Mouse (Mus musculus) heart, embryonic 15.5 days (tissue): Measurements from ENCODE around the gene Cers6. TPM values are rescaled to one million over a fixed set of nuclear protein-coding genes. Genes with fewer than 3 reads are reported as not detected.

Experiments used
- ATAC-seq: fragments of 200-750 bp; cut with Nextera tagmentation; replicated peaks from 2 replicates; pipeline ENCODE4 v1.8.0; 2017; ENCODE audit warnings: low read depth, moderate TSS enrichment; ENCODE audit not compliant: insufficient number of reproducible peaks, insufficient read depth, low FRiP score
- H3K27ac ChIP-seq: fragments of 300-500 bp; sonication (generic); 2 replicates; pipeline ENCODE4 v1.5.1; 2015; ENCODE audit warnings: mild to moderate bottlenecking, inconsistent platforms
- H3K27me3 ChIP-seq: fragments of 300-500 bp; sonication (generic); 2 replicates; pipeline ENCODE4 v1.6.1; 2015; ENCODE audit warnings: inconsistent platforms
- H3K36me3 ChIP-seq: fragments of 300-500 bp; sonication (generic); 2 replicates; pipeline ENCODE4 v1.6.1; 2015; ENCODE audit warnings: mild to moderate bottlenecking, inconsistent platforms
- H3K4me1 ChIP-seq: fragments of 300-500 bp; sonication (generic); replicated peaks from 2 replicates; pipeline ENCODE4 v1.6.1; 2015; ENCODE audit warnings: inconsistent platforms
- H3K4me2 ChIP-seq: fragments of 300-500 bp; sonication (generic); 2 replicates; pipeline ENCODE4 v1.6.1; 2015; ENCODE audit warnings: inconsistent platforms, mild to moderate bottlenecking, moderate library complexity
- H3K4me3 ChIP-seq: fragments of 300-500 bp; sonication (generic); 2 replicates; pipeline ENCODE4 v1.5.1; 2015; ENCODE audit warnings: mild to moderate bottlenecking, inconsistent platforms
- H3K9ac ChIP-seq: fragments of 300-500 bp; sonication (generic); 2 replicates; pipeline ENCODE4 v1.6.1; 2015; ENCODE audit warnings: mild to moderate bottlenecking, inconsistent platforms
- H3K9me3 ChIP-seq: fragments of 300-500 bp; sonication (generic); replicated peaks from 2 replicates; pipeline ENCODE4 v1.6.1; 2016; ENCODE audit warnings: inconsistent platforms
- WGBS: fragments of 180-500 bp; shearing (Covaris S2); methylation state at CpG from one replicate; pipeline ENCODE4 v1.1.7; 2015; ENCODE audit warnings: mixed read lengths; 5-methylcytosine and 5-hydroxymethylcytosine counted together
- polyA plus RNA-seq: library from polyadenylated mRNA; unstranded; fragments of >200 nt; fragmentation: Nextera tagmentation; extraction: Ambion mirVana; gene quantifications from 2 replicates; pipeline ENCODE4 v1.2.1, GENCODE M21; 2015

The Cers6 gene
- polyA plus RNA-seq, 1 experiment from 2014 or later = 19.2 TPM

DNA sequence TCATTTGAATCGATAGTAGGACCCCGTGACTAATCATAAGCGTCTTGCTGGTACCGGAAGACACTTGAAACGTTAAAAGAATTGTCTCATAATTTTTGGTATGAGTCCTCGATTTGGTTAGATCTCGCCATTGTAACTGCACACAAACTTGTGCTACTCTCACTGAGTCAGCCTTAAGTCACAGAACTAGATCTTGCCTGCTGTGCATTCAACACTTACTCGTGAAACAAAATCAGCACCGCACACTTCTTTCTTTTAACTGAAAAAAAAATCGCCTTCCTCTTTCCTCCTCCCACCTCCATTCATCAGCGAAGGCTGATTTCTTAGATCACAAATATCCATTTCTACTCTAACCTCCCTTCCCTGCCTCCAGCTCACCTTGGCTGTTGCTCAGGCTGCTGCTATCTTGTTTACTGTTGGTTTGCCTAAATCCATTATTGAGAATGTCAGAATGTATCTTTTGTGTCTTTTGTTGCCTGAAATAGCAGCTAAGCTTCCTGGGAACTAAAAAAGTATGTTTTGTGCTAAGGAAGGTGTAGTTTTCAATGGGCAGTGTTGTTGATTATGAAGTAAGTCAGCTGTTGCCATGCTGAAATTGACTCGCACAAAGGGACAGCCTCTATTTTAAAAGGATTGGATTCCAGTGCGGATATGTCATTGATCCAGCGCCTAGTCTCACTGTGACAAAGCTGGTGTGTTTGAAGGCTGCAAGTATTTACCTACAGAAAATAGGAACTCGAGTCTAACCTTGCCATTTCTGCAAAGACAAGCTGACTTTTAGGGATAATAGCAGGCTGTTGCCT, 1.4 kb downstream of the Cers6 start:
- WGBS = 6% methylated on average over 15 of the region's 15 CpGs
- no peaks in the 10 kb centered on the region for H3K9me3 ChIP-seq
- no peak for ATAC-seq
- H3K4me2 ChIP-seq = peak overlapping the region; percentile 93
- H3K9ac ChIP-seq = peak overlapping the region; percentile 78
- H3K27ac ChIP-seq = peak overlapping the region; percentile 79
- peak overlapping the region; percentile 82 for H3K4me3 ChIP-seq
- H3K4me1 ChIP-seq = peaks cover 29% of the 10 kb centered on the region
- H3K36me3 ChIP-seq = no peaks in the 10 kb centered on the region
- no peaks in the 10 kb centered on the region for H3K27me3 ChIP-seq

GRCm38 (mm10) chr2:68863561-68863960, 2.3 kb downstream of the Cers6 start:
- Histone ChIP-seq H3K9ac (no peak overlapping the region), H3K27me3 (no peaks in the 10 kb centered on the region), H3K4me2 (peak overlapping the region; percentile 93), H3K4me3 (peak overlapping the region; percentile 82), H3K36me3 (no peaks in the 10 kb centered on the region), H3K9me3 (no peaks in the 10 kb centered on the region), H3K27ac (no peak overlapping the region), H3K4me1 (peaks cover 29% of the 10 kb centered on the region)
- WGBS = 26% methylated on average over 6 of the region's 6 CpGs
- no peak for ATAC-seq

GRCm38 (mm10) chr2:68864366-68864765, 3.1 kb downstream of the Cers6 start:
- Histone ChIP-seq H3K27ac (no peak overlapping the region), H3K9me3 (no peaks in the 10 kb centered on the region), H3K9ac (no peak overlapping the region), H3K27me3 (no peaks in the 10 kb centered on the region), H3K4me2 (no peak overlapping the region), H3K36me3 (no peaks in the 10 kb centered on the region), H3K4me1 (peaks cover 29% of the 10 kb centered on the region), H3K4me3 (no peak overlapping the region)
- no peak for ATAC-seq
- 72% methylated on average over 2 of the region's 2 CpGs for WGBS

GRCm38 (mm10) chr2:68867148-68867547, 5.9 kb downstream of the Cers6 start:
- Histone ChIP-seq H3K27me3 (no peaks in the 10 kb centered on the region), H3K9me3 (no peaks in the 10 kb centered on the region), H3K9ac (no peak overlapping the region), H3K27ac (no peak overlapping the region), H3K36me3 (no peaks in the 10 kb centered on the region), H3K4me2 (no peak overlapping the region), H3K4me1 (peaks cover 35% of the 10 kb centered on the region), H3K4me3 (no peak overlapping the region)
- ATAC-seq = no peak
- WGBS = 76% methylated on average over 4 of the region's 4 CpGs

GRCm38 (mm10) chr2:68870999-68871780, 9.9 kb downstream of the Cers6 start:
- no peak for ATAC-seq
- 0 out of 2 replicates have a peak overlapping the region, but pooled peaks have one; percentile 15 for H3K27ac ChIP-seq
- H3K9ac ChIP-seq = no peak overlapping the region
- H3K27me3 ChIP-seq = no peaks in the 10 kb centered on the region
- 82% methylated on average over 17 of the region's 17 CpGs for WGBS
- no peaks in the 10 kb centered on the region for H3K9me3 ChIP-seq
- peaks cover 38% of the 10 kb centered on the region for H3K4me1 ChIP-seq
- H3K4me2 ChIP-seq = no peak overlapping the region
- no peaks in the 10 kb centered on the region for H3K36me3 ChIP-seq
- no peak overlapping the region for H3K4me3 ChIP-seq

GRCm38 (mm10) chr2:68873086-68873485, 11.8 kb downstream of the Cers6 start:
- Histone ChIP-seq H3K36me3 (no peaks in the 10 kb centered on the region), H3K4me3 (no peak overlapping the region), H3K27me3 (no peaks in the 10 kb centered on the region), H3K4me2 (no peak overlapping the region), H3K9me3 (no peaks in the 10 kb centered on the region), H3K27ac (no peak overlapping the region), H3K4me1 (peaks cover 34% of the 10 kb centered on the region), H3K9ac (no peak overlapping the region)
- ATAC-seq = no peak
- WGBS = 80% methylated on average over 6 of the region's 6 CpGs

GRCm38 (mm10) chr2:68873653-68874441, 12.6 kb downstream of the Cers6 start:
- Histone ChIP-seq H3K9me3 (no peaks in the 10 kb centered on the region), H3K4me1 (peaks cover 34% of the 10 kb centered on the region), H3K4me2 (peak overlapping the region; percentile 40), H3K36me3 (no peaks in the 10 kb centered on the region), H3K9ac (no peak overlapping the region), H3K27me3 (no peaks in the 10 kb centered on the region), H3K27ac (no peak overlapping the region), H3K4me3 (no peak overlapping the region)
- 41% methylated on average over 15 of the region's 15 CpGs for WGBS
- ATAC-seq = peak; percentile 64

- Histone ChIP-seq H3K9me3 (no peaks in the 10 kb centered on the region), H3K4me3 (no peak overlapping the region), H3K4me2 (peak overlapping the region; percentile 40), H3K36me3 (no peaks in the 10 kb centered on the region), H3K27ac (no peak overlapping the region), H3K9ac (no peak overlapping the region), H3K27me3 (no peaks in the 10 kb centered on the region), H3K4me1 (peaks cover 33% of the 10 kb centered on the region)
- ATAC-seq = no peak
- 76% methylated on average over 6 of the region's 6 CpGs for WGBS
These were observed 13.3 kb downstream of the Cers6 start for GRCm38 (mm10) chr2:68874575-68874974.

- Histone ChIP-seq H3K9ac (no peak overlapping the region), H3K27ac (no peak overlapping the region), H3K27me3 (no peaks in the 10 kb centered on the region), H3K36me3 (no peaks in the 10 kb centered on the region), H3K9me3 (no peaks in the 10 kb centered on the region), H3K4me2 (no peak overlapping the region), H3K4me3 (no peak overlapping the region), H3K4me1 (peaks cover 13% of the 10 kb centered on the region)
- ATAC-seq = no peak; the same call in 1 of the 2 replicates
- WGBS = 79% methylated on average over 4 of the region's 4 CpGs
These were observed 17.9 kb downstream of the Cers6 start for GRCm38 (mm10) chr2:68879071-68879651.

DNA sequence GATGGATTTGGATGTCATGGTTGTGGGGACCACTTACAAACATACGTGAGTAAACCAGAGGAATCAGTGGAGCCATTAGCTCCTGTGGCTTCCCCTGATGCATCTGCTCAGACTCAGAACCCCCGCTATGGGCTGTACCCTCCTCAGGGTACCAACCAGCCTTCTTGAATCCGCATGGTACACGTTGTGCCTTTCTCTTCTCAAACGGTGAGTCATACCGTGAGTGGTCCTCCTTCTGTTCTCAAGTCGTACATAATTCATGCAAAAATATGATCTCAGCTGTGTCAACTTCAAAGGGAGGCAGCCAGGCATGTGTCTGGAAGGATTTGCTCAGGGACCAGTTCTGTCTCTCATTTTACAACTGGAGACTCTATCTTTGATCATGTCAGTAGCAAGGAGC, 23.3 kb downstream of the Cers6 start:
- H3K27ac ChIP-seq = no peak overlapping the region
- WGBS = 77% methylated on average over 7 of the region's 7 CpGs
- no peak for ATAC-seq

DNA sequence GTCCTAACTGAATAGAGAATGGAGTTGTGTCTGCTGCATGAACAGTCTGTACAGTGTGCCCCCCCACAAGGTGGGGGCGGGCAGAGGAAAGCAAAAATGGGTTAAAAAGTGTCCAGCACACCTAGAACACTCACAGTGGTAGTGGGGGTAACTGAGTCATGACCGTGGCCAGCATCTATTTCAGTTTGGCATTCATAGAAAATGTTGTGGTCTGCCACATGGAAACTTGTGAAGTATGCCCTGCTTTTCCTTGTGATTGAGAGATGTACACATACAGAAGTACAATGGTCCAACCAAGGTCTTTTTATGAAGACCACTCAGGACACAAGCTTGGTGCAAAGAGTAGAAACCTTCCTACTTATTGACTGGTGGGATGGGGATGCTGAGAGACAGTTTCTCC, 24.0 kb downstream of the Cers6 start:
- Histone ChIP-seq H3K4me3 (no peak overlapping the region), H3K4me1 (peaks cover 25% of the 10 kb centered on the region), H3K27me3 (no peaks in the 10 kb centered on the region), H3K4me2 (no peak overlapping the region), H3K9me3 (no peaks in the 10 kb centered on the region), H3K9ac (no peak overlapping the region), H3K36me3 (no peaks in the 10 kb centered on the region), H3K27ac (no peak overlapping the region)
- WGBS = 89% methylated on average over 2 of the region's 2 CpGs
- no peak for ATAC-seq

More for the DNA sequence above, 23.3 kb downstream of the Cers6 start:
- H3K27me3 ChIP-seq = no peaks in the 10 kb centered on the region
- no peak overlapping the region for H3K4me3 ChIP-seq
- H3K9me3 ChIP-seq = no peaks in the 10 kb centered on the region
- H3K4me2 ChIP-seq = no peak overlapping the region
- peaks cover 23% of the 10 kb centered on the region for H3K4me1 ChIP-seq
- no peaks in the 10 kb centered on the region for H3K36me3 ChIP-seq
- H3K9ac ChIP-seq = no peak overlapping the region
